Mouse (Mus musculus): ENCODE data around the gene Lcn2.
A peak's percentile ranks its signal among the peaks of the same experiment; 100 is the strongest.
"Not testable (repeated sequence)": the region's sequence is repeated elsewhere in the genome, so short reads cannot be mapped to it uniquely, and the experiment has no call there.

Lcn2 gene

GRCm38 (mm10) chr2:32367315-32367714 lies 20.7 kb downstream of the Lcn2 start:
- no peak for DNase-seq (ENCODE audit: low spot score in 2 of 2)

- DNase-seq (ENCODE audit: low spot score in 2 of 2) = no peak
Measured at GRCm38 (mm10) chr2:32364121-32364520, 23.9 kb downstream of the Lcn2 start.

GRCm38 (mm10) chr2:32363376-32364106 lies 24.5 kb downstream of the Lcn2 start:
- DNase-seq (ENCODE audit: low spot score in 2 of 2) = no peak

GRCm38 (mm10) chr2:32362817-32363340 lies 25.2 kb downstream of the Lcn2 start:
- peak; percentile 87 to 91 for DNase-seq (ENCODE audit: low spot score in 2 of 2)

- not testable (repeated sequence) for DNase-seq (ENCODE audit: low spot score in 2 of 2)
Measured at GRCm38 (mm10) chr2:32362274-32362673, 25.8 kb downstream of the Lcn2 start.

GRCm38 (mm10) chr2:32361437-32361836 lies 26.6 kb downstream of the Lcn2 start:
- DNase-seq (ENCODE audit: low spot score in 2 of 2) = peak; percentile 73 to 86

- peak; percentile 80 to 85 for DNase-seq (ENCODE audit: low spot score in 2 of 2)
Measured at GRCm38 (mm10) chr2:32360741-32361140, 27.3 kb downstream of the Lcn2 start.

GRCm38 (mm10) chr2:32358381-32358780 lies 29.7 kb downstream of the Lcn2 start:
- no peak for DNase-seq (ENCODE audit: low spot score in 2 of 2)

GRCm38 (mm10) chr2:32357710-32358109 lies 30.3 kb downstream of the Lcn2 start:
- DNase-seq (ENCODE audit: low spot score in 2 of 2) = no peak

GRCm38 (mm10) chr2:32356216-32356615 lies 31.8 kb downstream of the Lcn2 start:
- no peak for DNase-seq (ENCODE audit: low spot score in 2 of 2)

- no peak for DNase-seq (ENCODE audit: low spot score in 2 of 2)
Measured at GRCm38 (mm10) chr2:32354336-32354895, 33.6 kb downstream of the Lcn2 start.

GRCm38 (mm10) chr2:32353836-32354235 lies 34.2 kb downstream of the Lcn2 start:
- DNase-seq (ENCODE audit: low spot score in 2 of 2) = no peak

- DNase-seq (ENCODE audit: low spot score in 2 of 2) = peak; percentile 96
Measured at GRCm38 (mm10) chr2:32353007-32353542, 35.0 kb downstream of the Lcn2 start, which contains the start of gene Dnm1. Dnm1 (minus strand) TSS chr2:32353338.

GRCm38 (mm10) chr2:32352151-32353006 lies 35.7 kb downstream of the Lcn2 start, which contains the start of gene Ciz1:
Ciz1 (plus strand) TSS chr2:32352327.
- peak; percentile 53 to 59 for DNase-seq (ENCODE audit: low spot score in 2 of 2)

GRCm38 (mm10) chr2:32351471-32351961 lies 36.5 kb downstream of the Lcn2 start:
- peak; percentile 60 to 63 for DNase-seq (ENCODE audit: low spot score in 2 of 2)

GRCm38 (mm10) chr2:32350471-32351051 lies 37.5 kb downstream of the Lcn2 start:
- DNase-seq (ENCODE audit: low spot score in 2 of 2) = peak in 1 of 2 experiments; percentile 26

- DNase-seq (ENCODE audit: low spot score in 2 of 2) = peak; percentile 63 to 72
Measured at GRCm38 (mm10) chr2:32349625-32350255, 38.3 kb downstream of the Lcn2 start.

- peak; percentile 75 to 76 for DNase-seq (ENCODE audit: low spot score in 2 of 2)
Measured at GRCm38 (mm10) chr2:32348311-32348710, 39.7 kb downstream of the Lcn2 start.

- no peak for DNase-seq (ENCODE audit: low spot score in 2 of 2)
Measured at GRCm38 (mm10) chr2:32347019-32347418, 41.0 kb downstream of the Lcn2 start.

GRCm38 (mm10) chr2:32344598-32345321 lies 43.3 kb downstream of the Lcn2 start:
- DNase-seq (ENCODE audit: low spot score in 2 of 2) = no peak

Measured in right cerebral cortex, adult 2 months (tissue).